21 mouse cellular contexts compared by ENCODE assay signal in genomic region chr8:46083141-46083540, GRCm38 (mm10).
DNase-seq lines count a peak whose midpoint lies in the region; ATAC-seq and TF ChIP-seq lines count a peak whose summit lies in the region.
"Had no signal": no experiment of that assay in that cellular context is flagged by ENCODE, and none has a peak within 500 bp of the region (broad histone marks: within the 10 kb centered on the region; RNA-seq: fewer than 3 reads in every experiment).

No protein-coding gene starts in this region.

- no peaks in the 10 kb centered on the region for H3K9me3 ChIP-seq in embryonic facial prominence, embryonic 14.5 days (ENCODE audit: control insufficient read depth, low read length)
- H3K9me3 ChIP-seq in embryonic facial prominence, embryonic 10.5 days, result no peaks in the 10 kb centered on the region
- no peaks in the 10 kb centered on the region for H3K9me3 ChIP-seq in heart, embryonic 14.5 days (ENCODE audit: control insufficient read depth, low read length)
- no peaks in the 10 kb centered on the region for H3K9me3 ChIP-seq in limb, embryonic 14.5 days (ENCODE audit: control insufficient read depth, low read length)
- H3K9me3 ChIP-seq in kidney, embryonic 16.5 days (ENCODE audit: low read length), result no peaks in the 10 kb centered on the region
- H3K9me3 ChIP-seq: embryonic facial prominence, embryonic 13.5 days; forebrain, embryonic 12.5 days; hindbrain, embryonic 13.5 days had no signal

- H3K9ac ChIP-seq in embryonic facial prominence, embryonic 14.5 days (ENCODE audit: low read depth, low read length), result no peak overlapping the region
- H3K9ac ChIP-seq in heart, embryonic 14.5 days (ENCODE audit: low read length), result no peak overlapping the region
- H3K9ac ChIP-seq in limb, embryonic 14.5 days (ENCODE audit: low read depth, low read length, severe bottlenecking), result no peak overlapping the region
- H3K9ac ChIP-seq in kidney, embryonic 16.5 days (replicated peaks; ENCODE audit: low read length), result no peak overlapping the region
- H3K9ac ChIP-seq: embryonic facial prominence, embryonic 13.5 days; forebrain, embryonic 12.5 days; hindbrain, embryonic 13.5 days had no signal

- DNase-seq in embryonic facial prominence, embryonic 14.5 days (ENCODE audit: low spot score), result peak; percentile 29
- no peak for DNase-seq in embryonic facial prominence, embryonic 10.5 days (ENCODE audit: low spot score)
- no peak for DNase-seq in heart, postnatal 4 days
- DNase-seq in Muller cell, postnatal 12 days (ENCODE audit: inconsistent ontology term), result peak; percentile 19
- DNase-seq in limb, embryonic 14.5 days (ENCODE audit: low spot score), result no peak
- no peak for DNase-seq in frontal cortex, postnatal 25 days (ENCODE audit: low spot score in 2 of 2)
- DNase-seq: adrenal gland, adult 8-10 months; cerebellum, adult 11-12 months; cerebellum, adult 9-10 months; cerebellum, postnatal 25 days; gastrocnemius, postnatal 14 days; kidney, adult 18-20 months had no signal

- H3K4me3 ChIP-seq in embryonic facial prominence, embryonic 14.5 days (ENCODE audit: low read depth, low read length), result no peak overlapping the region
- H3K4me3 ChIP-seq in embryonic facial prominence, embryonic 10.5 days, result no peak overlapping the region
- no peak overlapping the region for H3K4me3 ChIP-seq in heart, embryonic 14.5 days (ENCODE audit: control insufficient read depth in 1 of 2, insufficient read depth in 1 of 2, low read depth in 1 of 2, low read length in 2 of 2)
- H3K4me3 ChIP-seq in limb, embryonic 14.5 days (replicated peaks; ENCODE audit: low read length), result no peak overlapping the region
- H3K4me3 ChIP-seq in kidney, embryonic 16.5 days (ENCODE audit: low read length), result no peak overlapping the region
- H3K4me3 ChIP-seq: embryonic facial prominence, embryonic 13.5 days; erythroblast, embryonic 14.5 days; forebrain, embryonic 12.5 days; hindbrain, embryonic 13.5 days had no signal

- 70% methylated on average over 5 of the region's 5 CpGs for WGBS in embryonic facial prominence, embryonic 14.5 days
- whole genome bisulfite sequencing in embryonic facial prominence, embryonic 10.5 days, result 84% methylated on average over 5 of the region's 5 CpGs
- 63% methylated on average over 5 of the region's 5 CpGs for WGBS in heart, embryonic 14.5 days
- whole genome bisulfite sequencing in limb, embryonic 14.5 days, result 79% methylated on average over 5 of the region's 5 CpGs
- 84% methylated on average over 5 of the region's 5 CpGs for WGBS in kidney, embryonic 16.5 days

- ATAC-seq in embryonic facial prominence, embryonic 14.5 days (ENCODE audit: low read depth), result peak; percentile 71; the same call in 1 of the 2 replicates
- 0 out of 2 replicates have a peak, but pooled peaks have one; percentile 35 for ATAC-seq in heart, embryonic 14.5 days (ENCODE audit: insufficient number of reproducible peaks, insufficient read depth, low FRiP score, low read depth)
- peak; percentile 63 for ATAC-seq in limb, embryonic 14.5 days (ENCODE audit: low FRiP score, low read depth)
- no peak for ATAC-seq in kidney, embryonic 16.5 days (ENCODE audit: low FRiP score, low TSS enrichment)
- ATAC-seq: forebrain, embryonic 16.5 days; hindbrain, postnatal 0 days had no signal

- peaks cover 8% of the 10 kb centered on the region; the same call in 1 of the 2 replicates for H3K36me3 ChIP-seq in embryonic facial prominence, embryonic 14.5 days (ENCODE audit: control insufficient read depth, insufficient read depth, low read length)
- H3K36me3 ChIP-seq in embryonic facial prominence, embryonic 10.5 days (replicated peaks), result no peaks in the 10 kb centered on the region
- peaks cover 14% of the 10 kb centered on the region; the same call in 1 of the 2 replicates for H3K36me3 ChIP-seq in heart, embryonic 14.5 days (ENCODE audit: control insufficient read depth, insufficient read depth, low read length)
- H3K36me3 ChIP-seq in limb, embryonic 14.5 days (ENCODE audit: control insufficient read depth, insufficient read depth, low read length), result peaks cover 12% of the 10 kb centered on the region; the same call in 1 of the 2 replicates
- H3K36me3 ChIP-seq in kidney, embryonic 16.5 days (ENCODE audit: insufficient read depth, low read length), result 0 out of 2 replicates have a peak, but pooled peaks cover 3% of the 10 kb centered on the region

- H3K27me3 ChIP-seq in embryonic facial prominence, embryonic 14.5 days (replicated peaks; ENCODE audit: control insufficient read depth, insufficient read depth, low read length), result no peaks in the 10 kb centered on the region
- no peaks in the 10 kb centered on the region for H3K27me3 ChIP-seq in embryonic facial prominence, embryonic 10.5 days (replicated peaks; ENCODE audit: low read depth, poor library complexity, severe bottlenecking)
- no peaks in the 10 kb centered on the region for H3K27me3 ChIP-seq in heart, embryonic 14.5 days (ENCODE audit: control insufficient read depth, insufficient read depth, low read length)
- H3K27me3 ChIP-seq in limb, embryonic 14.5 days (ENCODE audit: control insufficient read depth, insufficient read depth, low read length), result no peaks in the 10 kb centered on the region
- H3K27me3 ChIP-seq in kidney, embryonic 16.5 days (ENCODE audit: insufficient read depth, low read length), result no peaks in the 10 kb centered on the region
- H3K27me3 ChIP-seq: CH12.LX; embryonic facial prominence, embryonic 13.5 days; forebrain, embryonic 12.5 days; hindbrain, embryonic 13.5 days had no signal

- no peak overlapping the region for H3K27ac ChIP-seq in embryonic facial prominence, embryonic 14.5 days (replicated peaks; ENCODE audit: low read depth, low read length)
- no peak overlapping the region for H3K27ac ChIP-seq in embryonic facial prominence, embryonic 10.5 days (replicated peaks)
- H3K27ac ChIP-seq in heart, embryonic 14.5 days (replicated peaks in 1 of 2; ENCODE audit: control insufficient read depth in 1 of 2, insufficient read depth in 1 of 2, low read depth in 2 of 2, low read length in 2 of 2), result no peak overlapping the region
- no peak overlapping the region for H3K27ac ChIP-seq in limb, embryonic 14.5 days (replicated peaks; ENCODE audit: low read depth, low read length)
- H3K27ac ChIP-seq in kidney, embryonic 16.5 days (ENCODE audit: low read length), result no peak overlapping the region
- H3K27ac ChIP-seq: embryonic facial prominence, embryonic 13.5 days; forebrain, embryonic 12.5 days; hindbrain, embryonic 13.5 days; hindbrain, postnatal 0 days had no signal

- TF ChIP-seq POLR2A in limb, embryonic 14.5 days (IDR thresholded peaks at IDR 0.05; ENCODE audit: borderline replicate concordance, extremely low read depth, insufficient read depth, insufficient read length), result no peak

- no peaks in the 10 kb centered on the region for H3K4me1 ChIP-seq in embryonic facial prominence, embryonic 14.5 days (ENCODE audit: control insufficient read depth, insufficient read depth, low read length)
- no peaks in the 10 kb centered on the region for H3K4me1 ChIP-seq in embryonic facial prominence, embryonic 10.5 days
- H3K4me1 ChIP-seq in heart, embryonic 14.5 days (ENCODE audit: control insufficient read depth in 2 of 2, insufficient read depth in 2 of 2, low read length in 2 of 2), result peaks cover 2 to 9% of the 10 kb centered on the region in 2 experiments; a peak in 2 of 4 replicates
- no peaks in the 10 kb centered on the region for H3K4me1 ChIP-seq in limb, embryonic 14.5 days (ENCODE audit: control insufficient read depth, insufficient read depth, low read length)
- no peaks in the 10 kb centered on the region for H3K4me1 ChIP-seq in kidney, embryonic 16.5 days (ENCODE audit: insufficient read depth, low read length)
- H3K4me1 ChIP-seq: embryonic facial prominence, embryonic 13.5 days; forebrain, embryonic 12.5 days; hindbrain, embryonic 13.5 days had no signal

- no peak overlapping the region for H3K4me2 ChIP-seq in embryonic facial prominence, embryonic 14.5 days (ENCODE audit: low read depth, low read length)
- no peak overlapping the region for H3K4me2 ChIP-seq in heart, embryonic 14.5 days (ENCODE audit: low read length)
- H3K4me2 ChIP-seq in limb, embryonic 14.5 days (replicated peaks; ENCODE audit: low read depth, low read length, severe bottlenecking), result no peak overlapping the region
- no peak overlapping the region for H3K4me2 ChIP-seq in kidney, embryonic 16.5 days (replicated peaks; ENCODE audit: low read depth, low read length)
- H3K4me2 ChIP-seq: embryonic facial prominence, embryonic 13.5 days; forebrain, embryonic 12.5 days; hindbrain, embryonic 13.5 days had no signal

Comparison
In these comparisons a context has a peak if more than half of its experiments do, and no peak if none do; other contexts are left out.
1. DNase-seq: peak in embryonic facial prominence, embryonic 14.5 days (single experiment) and Muller cell, postnatal 12 days (single experiment); none in embryonic facial prominence, embryonic 10.5 days (single experiment), heart, postnatal 4 days (single experiment), limb, embryonic 14.5 days (single experiment) and frontal cortex, postnatal 25 days (0 of 2).